Mouse (Mus musculus): Measurements from ENCODE around the gene Gmfb. TPM values are rescaled to one million over a fixed set of nuclear protein-coding genes. Genes with fewer than 3 reads are reported as not detected.
"Not testable (repeated sequence)": the region's sequence is repeated elsewhere in the genome, so short reads cannot be mapped to it uniquely, and the experiment has no call there.

Gene Gmfb
- polyA plus RNA-seq, 1 experiment from 2014 or later = 70.9 TPM

- ATAC-seq (ENCODE audit: insufficient number of reproducible peaks, insufficient read depth, low FRiP score, low TSS enrichment, low read depth) = no peak
- Histone ChIP-seq H3K4me2 (no peak overlapping the region), H3K9ac (no peak overlapping the region), H3K27ac (no peak overlapping the region), H3K36me3 (no peaks in the 10 kb centered on the region), H3K27me3 (peaks cover 3% of the 10 kb centered on the region; the same call in 1 of the 2 replicates), H3K4me3 (no peak overlapping the region), H3K4me1 (no peaks in the 10 kb centered on the region; the same call in 1 of the 2 replicates), H3K9me3 (no peaks in the 10 kb centered on the region)
- WGBS = 62% methylated on average over 1 of the region's 1 CpGs
These were observed 5.4 kb upstream of the Gmfb start for GRCm38 (mm10) chr14:46827430-46827829.

- Histone ChIP-seq H3K36me3 (no peaks in the 10 kb centered on the region), H3K4me2 (no peak overlapping the region), H3K9ac (no peak overlapping the region), H3K27ac (no peak overlapping the region), H3K4me1 (peaks cover 14% of the 10 kb centered on the region), H3K9me3 (no peaks in the 10 kb centered on the region), H3K4me3 (no peak overlapping the region), H3K27me3 (peaks cover 3% of the 10 kb centered on the region; the same call in 1 of the 2 replicates)
- WGBS = 72% methylated on average over 2 of the region's 2 CpGs
- ATAC-seq (ENCODE audit: insufficient number of reproducible peaks, insufficient read depth, low FRiP score, low TSS enrichment, low read depth) = no peak
These were observed 2.0 kb upstream of the Gmfb start for GRCm38 (mm10) chr14:46823996-46824395.

GRCm38 (mm10) chr14:46821271-46821872, 670 bp downstream of the Gmfb start:
- H3K9ac ChIP-seq = peak overlapping the region; percentile 93
- H3K4me1 ChIP-seq = peaks cover 14% of the 10 kb centered on the region
- peaks cover 3% of the 10 kb centered on the region; the same call in 1 of the 2 replicates for H3K27me3 ChIP-seq
- H3K4me3 ChIP-seq = peak overlapping the region; percentile 92
- no peak for ATAC-seq (ENCODE audit: insufficient number of reproducible peaks, insufficient read depth, low FRiP score, low TSS enrichment, low read depth)
- H3K36me3 ChIP-seq = peaks cover 9% of the 10 kb centered on the region
- WGBS = under 1% methylated on average over 11 of the region's 11 CpGs
- H3K9me3 ChIP-seq = no peaks in the 10 kb centered on the region
- peak overlapping the region; percentile 84 for H3K4me2 ChIP-seq
- peak overlapping the region; percentile 93 for H3K27ac ChIP-seq

- not testable (repeated sequence) for H3K27me3 ChIP-seq; H3K4me2 ChIP-seq; H3K4me3 ChIP-seq; H3K9me3 ChIP-seq; ATAC-seq (ENCODE audit: insufficient number of reproducible peaks, insufficient read depth, low FRiP score, low TSS enrichment, low read depth); H3K9ac ChIP-seq; H3K27ac ChIP-seq
- WGBS = 92% methylated on average over 6 of the region's 6 CpGs
- H3K4me1 ChIP-seq = peaks cover 14% of the 10 kb centered on the region
- peaks cover 20% of the 10 kb centered on the region for H3K36me3 ChIP-seq
These were observed 2.1 kb downstream of the Gmfb start for GRCm38 (mm10) chr14:46819961-46820360.

- Histone ChIP-seq H3K27ac (no peak overlapping the region), H3K4me2 (no peak overlapping the region), H3K9me3 (no peaks in the 10 kb centered on the region), H3K36me3 (peaks cover 25% of the 10 kb centered on the region), H3K4me1 (peaks cover 14% of the 10 kb centered on the region), H3K9ac (no peak overlapping the region), H3K27me3 (peaks cover 3% of the 10 kb centered on the region; the same call in 1 of the 2 replicates), H3K4me3 (no peak overlapping the region)
- 89% methylated on average over 7 of the region's 7 CpGs for WGBS
- no peak for ATAC-seq (ENCODE audit: insufficient number of reproducible peaks, insufficient read depth, low FRiP score, low TSS enrichment, low read depth)
These were observed 3.3 kb downstream of the Gmfb start for GRCm38 (mm10) chr14:46818743-46819142.

- Histone ChIP-seq H3K9me3 (no peaks in the 10 kb centered on the region), H3K9ac (no peak overlapping the region), H3K36me3 (peaks cover 40% of the 10 kb centered on the region), H3K4me2 (no peak overlapping the region), H3K27me3 (no peaks in the 10 kb centered on the region), H3K4me1 (peaks cover 14% of the 10 kb centered on the region), H3K4me3 (no peak overlapping the region), H3K27ac (no peak overlapping the region)
- ATAC-seq (ENCODE audit: insufficient number of reproducible peaks, insufficient read depth, low FRiP score, low TSS enrichment, low read depth) = no peak
- 93% methylated on average over 8 of the region's 8 CpGs for WGBS
These were observed 5.0 kb downstream of the Gmfb start for GRCm38 (mm10) chr14:46816916-46817622.

GRCm38 (mm10) chr14:46815640-46816039, 6.4 kb downstream of the Gmfb start:
- 86% methylated on average over 6 of the region's 6 CpGs for WGBS
- no peak for ATAC-seq (ENCODE audit: insufficient number of reproducible peaks, insufficient read depth, low FRiP score, low TSS enrichment, low read depth)
- no peaks in the 10 kb centered on the region for H3K27me3 ChIP-seq
- H3K27ac ChIP-seq = no peak overlapping the region
- no peaks in the 10 kb centered on the region for H3K9me3 ChIP-seq
- H3K4me1 ChIP-seq = peaks cover 7% of the 10 kb centered on the region
- no peak overlapping the region for H3K4me2 ChIP-seq
- no peak overlapping the region for H3K4me3 ChIP-seq
- H3K9ac ChIP-seq = no peak overlapping the region
- peaks cover 52% of the 10 kb centered on the region for H3K36me3 ChIP-seq

- no peaks in the 10 kb centered on the region for H3K27me3 ChIP-seq
- H3K4me3 ChIP-seq = no peak overlapping the region
- WGBS = 75% methylated on average over 3 of the region's 3 CpGs
- H3K4me1 ChIP-seq = no peaks in the 10 kb centered on the region
- H3K27ac ChIP-seq = no peak overlapping the region
- H3K4me2 ChIP-seq = no peak overlapping the region
- no peak for ATAC-seq (ENCODE audit: insufficient number of reproducible peaks, insufficient read depth, low FRiP score, low TSS enrichment, low read depth)
- no peaks in the 10 kb centered on the region for H3K9me3 ChIP-seq
- H3K36me3 ChIP-seq = peaks cover 31% of the 10 kb centered on the region
- no peak overlapping the region for H3K9ac ChIP-seq
These were observed 14.1 kb downstream of the Gmfb start for GRCm38 (mm10) chr14:46807927-46808326.

GRCm38 (mm10) chr14:46806186-46806585, 15.9 kb downstream of the Gmfb start:
- Histone ChIP-seq H3K4me2 (no peak overlapping the region), H3K4me3 (no peak overlapping the region), H3K27ac (no peak overlapping the region), H3K9ac (no peak overlapping the region), H3K27me3 (no peaks in the 10 kb centered on the region), H3K4me1 (no peaks in the 10 kb centered on the region), H3K36me3 (peaks cover 17% of the 10 kb centered on the region), H3K9me3 (no peaks in the 10 kb centered on the region)
- no peak for ATAC-seq (ENCODE audit: insufficient number of reproducible peaks, insufficient read depth, low FRiP score, low TSS enrichment, low read depth)
- WGBS = 83% methylated on average over 5 of the region's 5 CpGs

GRCm38 (mm10) chr14:46803791-46804190, 18.3 kb downstream of the Gmfb start:
- no peaks in the 10 kb centered on the region for H3K27me3 ChIP-seq
- no peaks in the 10 kb centered on the region for H3K9me3 ChIP-seq
- H3K4me2 ChIP-seq = no peak overlapping the region
- H3K4me1 ChIP-seq = no peaks in the 10 kb centered on the region
- no peak overlapping the region for H3K4me3 ChIP-seq
- H3K9ac ChIP-seq = no peak overlapping the region
- WGBS = 83% methylated on average over 1 of the region's 1 CpGs
- peaks cover 11% of the 10 kb centered on the region; the same call in 1 of the 2 replicates for H3K36me3 ChIP-seq
- no peak for ATAC-seq (ENCODE audit: insufficient number of reproducible peaks, insufficient read depth, low FRiP score, low TSS enrichment, low read depth)
- no peak overlapping the region for H3K27ac ChIP-seq

GRCm38 (mm10) chr14:46803259-46803658, 18.8 kb downstream of the Gmfb start:
- Histone ChIP-seq H3K4me2 (no peak overlapping the region), H3K27ac (no peak overlapping the region), H3K4me1 (no peaks in the 10 kb centered on the region), H3K9me3 (no peaks in the 10 kb centered on the region), H3K9ac (no peak overlapping the region), H3K4me3 (no peak overlapping the region), H3K27me3 (no peaks in the 10 kb centered on the region), H3K36me3 (peaks cover 11% of the 10 kb centered on the region; the same call in 1 of the 2 replicates)
- 83% methylated on average over 4 of the region's 4 CpGs for WGBS
- no peak for ATAC-seq (ENCODE audit: insufficient number of reproducible peaks, insufficient read depth, low FRiP score, low TSS enrichment, low read depth)

All from embryonic facial prominence, embryonic 13.5 days (tissue).